Mouse (Mus musculus): ENCODE data around the gene Grm1. TPM values are rescaled to one million over a fixed set of nuclear protein-coding genes. Genes with fewer than 3 reads are reported as not detected.

Grm1 gene
- total and polyA plus RNA-seq, 3 experiments: not detected

- DNase-seq (ENCODE audit: extremely low read depth): no peak
- Histone ChIP-seq H3K4me1 (ENCODE audit: control insufficient read depth in 1 of 2, insufficient read depth in 2 of 2) (no peaks in the 10 kb centered on the region), H3K27ac (ENCODE audit: insufficient read depth, low read depth) (no peak overlapping the region), H3K9ac (ENCODE audit: insufficient read depth, low read depth) (no peak overlapping the region), H3K4me3 (replicated peaks in 1 of 3; ENCODE audit: low read depth in 2 of 3, low read length in 2 of 3, poor library complexity in 1 of 3) (no peak overlapping the region), H3K36me3 (replicated peaks in 1 of 2; ENCODE audit: control insufficient read depth in 1 of 2, insufficient read depth in 1 of 2, low read length in 1 of 2) (no peaks in the 10 kb centered on the region), H3K9me3 (replicated peaks; ENCODE audit: low read length) (no peaks in the 10 kb centered on the region), H3K27me3 (replicated peaks) (peaks cover 15% of the 10 kb centered on the region), H3K4me2 (ENCODE audit: insufficient read depth, low read depth, poor library complexity, severe bottlenecking) (no peak overlapping the region), H3K79me2 (replicated peaks; ENCODE audit: control insufficient read depth, extremely low read depth, insufficient read depth, poor library complexity, severe bottlenecking) (no peaks in the 10 kb centered on the region)
- dilution Hi-C loops (cut with MboI; ENCODE audit: extremely low pct_ligation_motif_present, extremely low pct_unique_long_range_greater_than_20kb, low sequenced_read_pairs) (no loop called here), in situ Hi-C loops (cut with MboI; ENCODE audit: low pct_ligation_motif_present, low pct_unique_long_range_greater_than_20kb, low sequenced_read_pairs) (no loop called here)
- TF ChIP-seq MAX (IDR thresholded peaks at IDR 0.05; ENCODE audit: low read length): no peak
- TF ChIP-seq ZC3H11A (IDR thresholded peaks at IDR 0.05; ENCODE audit: low read depth, low read length): no peak
- no peak for TF ChIP-seq IRF4 (IDR thresholded peaks at IDR 0.05; ENCODE audit: low read depth, low read length)
- TF ChIP-seq NELFE (IDR thresholded peaks at IDR 0.05; ENCODE audit: low read depth, low read length): no peak
- no peak for TF ChIP-seq TBP (conservative IDR thresholded peaks at IDR 0.05; ENCODE audit: low read depth, low read length)
- TF ChIP-seq RCOR1 (conservative IDR thresholded peaks at IDR 0.05; ENCODE audit: low read depth, low read length): no peak
- no peak for TF ChIP-seq TCF12 (IDR thresholded peaks at IDR 0.05; ENCODE audit: low read depth, low read length)
- TF ChIP-seq POLR2AphosphoS2 (IDR thresholded peaks at IDR 0.05; ENCODE audit: low read depth, low read length): no peak
- TF ChIP-seq BHLHE40 (IDR thresholded peaks at IDR 0.05; ENCODE audit: low read depth, low read length): no peak
- TF ChIP-seq EP300 (IDR thresholded peaks at IDR 0.05; ENCODE audit: low read length): no peak
- no peak for TF ChIP-seq SIN3A (IDR thresholded peaks at IDR 0.05; ENCODE audit: low read length)
- TF ChIP-seq USF2 (conservative IDR thresholded peaks at IDR 0.05; ENCODE audit: low read depth, low read length): no peak
- no peak for TF ChIP-seq CTCF (conservative IDR thresholded peaks at IDR 0.05 in 1 of 2, IDR thresholded peaks at IDR 0.05 in 1 of 2; ENCODE audit: low read depth in 2 of 2, low read length in 2 of 2)
- TF ChIP-seq JUN (IDR thresholded peaks at IDR 0.05; ENCODE audit: insufficient read depth, low read depth, low read length): no peak
- TF ChIP-seq MEF2A (IDR thresholded peaks at IDR 0.05; ENCODE audit: borderline replicate concordance, low read depth, low read length): no peak
- no peak for TF ChIP-seq MXI1 (IDR thresholded peaks at IDR 0.05; ENCODE audit: low read depth, low read length)
- TF ChIP-seq CHD1 (IDR thresholded peaks at IDR 0.05; ENCODE audit: low read depth, low read length): no peak
- TF ChIP-seq E2F4 (IDR thresholded peaks at IDR 0.05; ENCODE audit: insufficient replicate concordance, low read depth, low read length): no peak
- no peak for TF ChIP-seq POLR2A (IDR thresholded peaks at IDR 0.05; ENCODE audit: low read depth, low read length)
- TF ChIP-seq NRF1 (IDR thresholded peaks at IDR 0.05; ENCODE audit: low read depth, low read length): no peak
Measured at GRCm38 (mm10) chr10:10688907-10689667, 393.1 kb downstream of the Grm1 start.

GRCm38 (mm10) chr10:10681048-10681447 lies 401.1 kb downstream of the Grm1 start, which contains the start of gene Gm10944:
Gene Gm10944, plus strand, starts transcription at chr10:10681348.
- in situ Hi-C loops (cut with MboI; ENCODE audit: low pct_ligation_motif_present, low pct_unique_long_range_greater_than_20kb, low sequenced_read_pairs) (no loop called here), dilution Hi-C loops (cut with MboI; ENCODE audit: extremely low pct_ligation_motif_present, extremely low pct_unique_long_range_greater_than_20kb, low sequenced_read_pairs) (no loop called here)
- no peak within 1 kb of the TSS for H3K4me3 ChIP-seq (replicated peaks in 1 of 3; ENCODE audit: low read depth in 2 of 3, low read length in 2 of 3, poor library complexity in 1 of 3)

More at GRCm38 (mm10) chr10:10681048-10681447, 401.1 kb downstream of the Grm1 start, which contains the start of gene Gm10944:
- H3K9me3 ChIP-seq (replicated peaks; ENCODE audit: low read length): no peaks in the 10 kb centered on the region
- H3K4me1 ChIP-seq (ENCODE audit: control insufficient read depth in 1 of 2, insufficient read depth in 2 of 2): no peaks in the 10 kb centered on the region
- no peak within 1 kb of the TSS for H3K9ac ChIP-seq (ENCODE audit: insufficient read depth, low read depth)
- H3K36me3 ChIP-seq (replicated peaks in 1 of 2; ENCODE audit: control insufficient read depth in 1 of 2, insufficient read depth in 1 of 2, low read length in 1 of 2): no peaks in the 10 kb centered on the region
- H3K27me3 ChIP-seq (replicated peaks): no peaks in the 10 kb centered on the region
- DNase-seq (ENCODE audit: extremely low read depth): no peak
- H3K27ac ChIP-seq (ENCODE audit: insufficient read depth, low read depth): no peak within 1 kb of the TSS
- TF ChIP-seq BHLHE40 (IDR thresholded peaks at IDR 0.05; ENCODE audit: low read depth, low read length) (no peak), ETS1 (conservative IDR thresholded peaks at IDR 0.05; ENCODE audit: low read depth, low read length) (no peak), KAT2A (IDR thresholded peaks at IDR 0.05; ENCODE audit: insufficient replicate concordance, low read length) (no peak), JUN (IDR thresholded peaks at IDR 0.05; ENCODE audit: insufficient read depth, low read depth, low read length) (no peak), TCF12 (IDR thresholded peaks at IDR 0.05; ENCODE audit: low read depth, low read length) (no peak), USF2 (conservative IDR thresholded peaks at IDR 0.05; ENCODE audit: low read depth, low read length) (no peak), USF1 (IDR thresholded peaks at IDR 0.05; ENCODE audit: low read depth, low read length) (no peak), RAD21 (IDR thresholded peaks at IDR 0.05; ENCODE audit: low read depth, low read length) (no peak), EP300 (IDR thresholded peaks at IDR 0.05; ENCODE audit: low read length) (no peak), CTCF (conservative IDR thresholded peaks at IDR 0.05 in 1 of 2, IDR thresholded peaks at IDR 0.05 in 1 of 2; ENCODE audit: low read depth in 2 of 2, low read length in 2 of 2) (no peak), ZC3H11A (IDR thresholded peaks at IDR 0.05; ENCODE audit: low read depth, low read length) (no peak), MEF2A (IDR thresholded peaks at IDR 0.05; ENCODE audit: borderline replicate concordance, low read depth, low read length) (no peak), NRF1 (IDR thresholded peaks at IDR 0.05; ENCODE audit: low read depth, low read length) (no peak), CHD1 (IDR thresholded peaks at IDR 0.05; ENCODE audit: low read depth, low read length) (no peak), MAZ (IDR thresholded peaks at IDR 0.05; ENCODE audit: low read depth, low read length) (no peak), MXI1 (IDR thresholded peaks at IDR 0.05; ENCODE audit: low read depth, low read length) (no peak), MYC (IDR thresholded peaks at IDR 0.05; ENCODE audit: low read depth, low read length) (no peak), GABPA (IDR thresholded peaks at IDR 0.05; ENCODE audit: insufficient replicate concordance, low read depth, low read length) (no peak), IRF4 (IDR thresholded peaks at IDR 0.05; ENCODE audit: low read depth, low read length) (no peak), MAX (IDR thresholded peaks at IDR 0.05; ENCODE audit: low read length) (no peak)
- H3K4me2 ChIP-seq (ENCODE audit: insufficient read depth, low read depth, poor library complexity, severe bottlenecking): no peak within 1 kb of the TSS
- H3K79me2 ChIP-seq (replicated peaks; ENCODE audit: control insufficient read depth, extremely low read depth, insufficient read depth, poor library complexity, severe bottlenecking): no peaks in the 10 kb centered on the region
